Mouse (Mus musculus): ENCODE measurements around the gene Cct3.

- TF ChIP-seq CTCF (IDR thresholded peaks at IDR 0.05; ENCODE audit: borderline replicate concordance, insufficient read depth, low read length) (no peak), POLR2A (IDR thresholded peaks at IDR 0.05; ENCODE audit: low read depth, low read length) (no peak)
Observed at GRCm38 (mm10) chr3:88274002-88274401, 22.9 kb upstream of the Cct3 start.
